Mouse (Mus musculus) liver, embryonic 14.5 days (tissue): ENCODE results near the gene Troap.

ENCODE experiments used
- CTCF ChIP-seq: IDR thresholded peaks from 2 replicates; pipeline ENCODE4 v1.5.1; 2016; ENCODE audit warnings: antibody characterized with exemption, low read depth, control low read depth
- EP300 ChIP-seq: IDR thresholded peaks from 2 replicates; pipeline ENCODE4 v1.6.1; 2016; ENCODE audit warnings: antibody characterized with exemption, low read depth

- TF ChIP-seq CTCF, result no peak
- no peak for TF ChIP-seq EP300
These were observed 18.8 kb upstream of the Troap start for GRCm38 (mm10) chr15:99055511-99055961.
